Mouse (Mus musculus) lung, embryonic 16.5 days (tissue): Measurements from ENCODE around the gene Gramd1c. TPM values are rescaled to one million over a fixed set of nuclear protein-coding genes. Genes with fewer than 3 reads are reported as not detected.

ENCODE experiments used
- microRNA-seq: library from miRNA; unstranded; fragments of <30 nt; microRNA quantifications from one replicate; pipeline ENCODE4, GENCODE M21; 2016
- polyA plus RNA-seq: library from polyadenylated mRNA; unstranded; fragments of >200 nt; fragmentation: Nextera tagmentation; extraction: Ambion mirVana; gene quantifications from 2 replicates; pipeline ENCODE4 v1.2.1, GENCODE M21; 2015

The Gramd1c gene
- polyA plus RNA-seq, 1 experiment from 2014 or later, result 10.0 TPM

Small RNAs within 50 kb of the gene (microRNA-seq; reads per million reads assigned to microRNA genes)
- gene Mir3470b, result not detected

Other genes with a start within 250 kb of the Gramd1c start
- gene Ccdc191, start 173.5 kb downstream of the Gramd1c start, polyA plus RNA-seq, result 14.8 and 16.6 TPM in 2 replicates
- gene Qtrt2, start 136.5 kb downstream of the Gramd1c start, polyA plus RNA-seq, result 21.1 and 24.8 TPM in 2 replicates
- 1.6 and 1.8 TPM in 2 replicates for gene Zdhhc23, start 83.6 kb downstream of the Gramd1c start, polyA plus RNA-seq
- gene Atp6v1a, start 76.4 kb upstream of the Gramd1c start, polyA plus RNA-seq, result 69.2 TPM in 2 replicates
- gene Naa50, start 76.5 kb upstream of the Gramd1c start, polyA plus RNA-seq, result 84.2 and 91.3 TPM in 2 replicates
- gene Usf3, start 109.9 kb upstream of the Gramd1c start, polyA plus RNA-seq, result 2.8 and 3.2 TPM in 2 replicates